Mouse (Mus musculus): ENCODE results near the gene Slc10a6.

Gene Slc10a6

DNA sequence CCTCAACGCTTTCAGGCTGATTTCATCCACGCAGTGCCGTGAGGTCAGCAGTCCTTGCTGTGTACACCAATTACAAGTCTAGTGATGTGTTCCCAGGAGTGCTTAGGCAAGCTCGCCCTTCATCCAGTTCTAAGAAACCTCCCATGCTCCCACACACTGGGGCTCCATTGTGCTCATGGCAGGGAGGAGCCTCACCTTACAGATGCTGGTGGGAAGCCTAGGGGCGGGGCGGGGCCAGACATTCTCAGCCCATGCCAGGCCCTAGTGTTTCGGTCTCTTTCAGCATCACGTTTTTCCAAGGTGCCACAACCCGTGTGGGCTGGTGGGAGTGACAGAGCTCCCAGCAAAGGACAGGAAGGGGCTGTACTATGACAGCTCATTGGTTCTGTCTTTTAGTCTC is 12.0 kb downstream of the Slc10a6 start:
- DNase-seq (ENCODE audit: low spot score) = no peak

DNA sequence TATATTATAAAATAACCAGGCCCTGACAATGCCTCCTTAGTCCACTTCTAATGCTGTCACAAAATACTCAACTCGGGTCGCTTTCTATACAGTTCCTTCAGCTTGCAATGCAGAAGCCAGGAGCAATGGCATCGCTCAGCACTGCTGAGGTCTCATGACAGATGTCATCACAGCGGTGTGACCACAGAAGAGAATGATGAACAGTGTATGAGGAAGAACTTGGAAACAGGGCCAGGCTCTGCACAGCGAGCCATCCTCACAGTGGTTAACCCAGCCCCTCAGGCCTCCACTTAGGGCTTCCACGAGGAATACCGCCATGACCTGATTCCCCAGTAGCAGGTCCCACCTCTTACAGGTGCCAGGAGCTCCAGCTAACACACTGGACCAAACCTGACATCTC is 14.8 kb downstream of the Slc10a6 start:
- no peak for DNase-seq (ENCODE audit: low spot score)

DNA sequence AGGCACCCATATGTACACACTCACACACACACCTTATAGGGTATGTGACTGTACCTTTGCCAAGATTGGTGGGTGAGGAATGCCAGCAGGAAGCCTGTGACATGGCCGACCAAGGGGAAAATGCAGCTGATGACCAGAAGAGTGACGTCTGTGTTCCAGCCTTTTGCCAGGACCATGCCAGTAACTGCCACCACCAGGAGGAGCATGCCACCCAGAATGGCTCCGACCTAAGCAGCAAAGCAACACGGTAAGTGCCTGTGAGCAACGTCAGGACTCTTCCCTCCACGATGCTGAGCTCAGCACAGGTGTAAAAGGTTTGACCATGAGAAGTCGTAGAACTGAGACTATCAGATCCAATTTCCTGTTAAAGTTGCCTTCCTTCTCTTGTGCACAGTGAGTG is 16.9 kb downstream of the Slc10a6 start:
- no peak for DNase-seq (ENCODE audit: low spot score)

DNA sequence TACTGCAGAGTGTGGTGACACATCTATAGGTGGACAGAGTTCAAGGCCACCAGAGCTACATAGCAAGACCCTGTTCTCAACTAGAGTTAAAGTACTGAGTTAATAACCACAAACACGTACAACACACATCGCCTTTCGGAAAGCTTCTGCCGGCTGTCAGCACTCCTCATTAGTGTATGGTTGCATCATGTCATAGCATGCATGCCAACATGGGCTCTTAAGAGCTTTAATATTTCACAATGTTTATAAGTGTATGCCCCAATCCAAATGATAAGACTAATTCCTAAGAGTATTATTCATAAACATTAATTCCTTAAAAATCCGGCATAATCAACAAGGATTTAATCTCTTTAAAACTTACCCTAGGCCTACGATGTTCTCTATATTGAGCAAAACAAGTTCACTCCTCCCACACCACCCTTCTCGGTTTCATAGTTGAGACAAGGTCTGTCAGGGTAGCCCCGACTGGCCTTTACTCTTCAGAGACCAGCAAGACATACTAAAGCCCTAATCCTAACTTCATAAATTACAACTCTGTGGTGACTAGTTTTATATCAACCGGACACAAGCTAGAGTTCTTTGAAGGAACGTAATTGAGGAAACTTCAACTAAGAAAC is 18.2 kb downstream of the Slc10a6 start:
- no peak for DNase-seq (ENCODE audit: low spot score)

DNA sequence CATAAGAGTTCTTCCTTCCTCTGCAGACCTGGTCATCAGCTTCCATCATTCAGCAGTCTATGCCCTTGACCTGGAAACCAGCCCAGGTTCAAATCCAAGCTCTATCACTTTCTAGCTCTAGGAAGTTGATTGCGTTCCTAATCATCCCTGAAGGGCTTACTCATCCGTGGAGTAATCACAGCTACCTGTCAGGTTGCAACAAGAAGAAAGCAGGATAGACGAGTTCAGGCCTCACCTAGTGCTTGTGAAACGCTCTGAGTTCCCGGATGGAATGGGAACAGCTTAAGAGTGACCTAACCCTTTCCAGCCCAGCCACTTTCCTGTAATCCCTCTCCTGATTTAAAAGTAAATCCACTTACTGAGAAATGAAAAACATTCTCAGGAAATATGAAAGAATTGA is 19.1 kb downstream of the Slc10a6 start:
- DNase-seq (ENCODE audit: low spot score) = no peak

DNA sequence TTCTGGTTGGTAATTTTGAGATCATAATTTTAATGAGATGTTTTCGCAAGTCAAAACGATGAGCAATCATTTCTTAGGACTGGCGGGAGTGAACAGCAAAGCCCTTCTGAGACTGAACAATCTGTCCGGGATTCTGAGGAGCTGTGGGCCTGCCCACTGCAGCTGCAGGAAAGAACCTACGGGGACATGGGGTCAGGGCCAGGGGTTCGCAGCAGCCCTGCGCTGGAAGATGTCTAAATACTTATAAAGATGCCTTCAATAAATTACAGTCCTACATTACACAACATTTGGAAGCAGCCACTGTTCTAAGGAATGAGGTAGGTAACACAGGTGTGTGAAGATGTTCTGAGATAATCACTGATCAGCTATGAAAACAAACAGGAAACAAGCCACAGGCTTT is 23.5 kb downstream of the Slc10a6 start:
- DNase-seq (ENCODE audit: low spot score) = no peak

DNA sequence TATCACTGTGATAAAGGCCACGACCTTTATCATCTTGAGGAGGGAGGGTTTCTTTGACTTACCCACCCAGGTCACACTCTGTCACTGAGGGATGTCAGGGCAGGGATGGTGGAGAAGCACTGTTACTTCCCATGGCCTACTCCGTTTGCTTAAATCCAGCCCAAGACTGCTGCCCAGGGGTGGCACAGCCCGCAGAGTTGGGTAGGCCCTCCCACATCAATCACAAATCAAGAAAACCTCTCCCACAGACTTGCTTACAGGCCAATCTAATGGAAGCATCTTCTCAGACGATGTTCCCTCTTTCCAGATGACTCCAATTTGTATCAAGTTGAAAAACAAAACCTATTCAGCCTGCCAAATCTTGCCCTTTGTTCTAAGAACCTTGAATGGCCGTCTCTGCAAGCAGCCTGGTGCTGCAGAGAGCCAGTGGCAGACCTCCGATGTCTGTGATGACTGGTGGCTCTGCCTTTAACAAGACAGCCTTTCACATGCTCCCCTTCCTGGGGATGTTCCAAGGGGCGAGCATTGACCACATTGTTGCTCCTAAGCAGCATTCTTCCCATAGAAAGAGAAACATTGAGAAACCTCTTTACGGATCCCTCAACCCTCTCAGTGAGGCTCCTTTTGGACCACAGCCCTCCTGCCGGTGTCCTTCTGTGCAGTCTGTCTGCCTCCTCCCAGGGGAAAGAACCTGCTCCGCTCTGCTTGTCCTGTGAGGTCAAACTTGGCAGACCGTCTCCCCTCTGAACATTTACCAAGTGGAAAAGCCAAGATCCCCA is 25.9 kb downstream of the Slc10a6 start:
- no peak for DNase-seq (ENCODE audit: low spot score)

DNA sequence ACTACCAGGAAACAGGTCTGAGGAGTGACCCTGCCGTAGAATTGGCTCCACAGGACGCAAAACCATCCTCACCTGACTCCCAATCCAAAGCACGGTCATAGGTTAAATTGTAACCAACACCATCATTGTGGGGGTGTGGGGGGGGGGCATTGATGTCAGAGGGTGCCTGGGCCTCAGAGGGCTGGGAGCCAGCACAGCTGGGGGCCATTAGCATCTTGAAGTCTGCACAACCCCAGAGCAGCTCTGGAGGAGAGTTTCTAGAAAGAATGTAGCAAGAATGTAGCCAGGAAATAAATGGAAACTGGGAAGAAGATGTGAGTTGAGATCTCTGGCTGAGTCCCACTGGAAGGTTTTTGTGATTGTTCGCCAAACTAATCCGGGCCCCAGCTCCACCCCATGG is 30.3 kb downstream of the Slc10a6 start:
- DNase-seq (ENCODE audit: low spot score) = no peak

DNA sequence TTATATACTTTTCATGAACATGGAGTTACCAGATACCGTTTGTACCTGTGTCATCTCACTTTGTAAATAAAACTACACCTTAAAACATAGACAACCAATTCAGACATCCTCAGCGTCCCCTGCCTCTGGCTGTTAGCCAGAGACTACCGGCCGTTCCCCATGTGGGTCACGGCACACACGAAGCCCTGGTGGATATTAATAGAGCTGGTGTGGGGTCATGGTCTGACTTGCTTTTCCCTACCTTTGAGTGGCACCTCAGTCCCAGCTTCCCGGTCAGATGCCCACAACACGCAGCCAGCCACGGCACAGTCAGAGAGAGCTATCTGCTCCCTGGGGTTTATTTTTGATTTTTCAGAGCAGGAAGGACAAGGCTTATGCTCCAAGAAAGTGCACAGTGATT is 30.9 kb downstream of the Slc10a6 start:
- DNase-seq (ENCODE audit: low spot score) = no peak

DNA sequence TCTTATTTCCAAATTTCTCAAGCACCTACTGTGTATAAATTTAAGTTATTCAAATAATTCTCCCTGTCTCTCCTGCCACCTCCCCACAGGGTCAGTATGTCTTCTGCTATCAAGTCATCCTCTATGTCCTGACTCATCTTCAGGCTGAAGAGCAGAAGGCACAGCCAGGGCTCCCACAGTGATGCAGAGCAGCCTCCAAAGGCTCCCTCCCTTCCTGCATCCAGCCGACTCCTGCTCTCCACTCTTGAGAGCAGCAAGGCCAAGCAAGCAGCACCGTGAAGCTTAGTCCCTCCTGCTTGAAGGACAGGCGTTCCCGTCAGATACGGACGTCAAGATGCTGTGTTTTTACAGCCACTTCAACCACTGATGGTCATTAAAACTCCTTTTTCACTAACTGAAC is 31.6 kb downstream of the Slc10a6 start:
- DNase-seq (ENCODE audit: low spot score) = no peak

DNA sequence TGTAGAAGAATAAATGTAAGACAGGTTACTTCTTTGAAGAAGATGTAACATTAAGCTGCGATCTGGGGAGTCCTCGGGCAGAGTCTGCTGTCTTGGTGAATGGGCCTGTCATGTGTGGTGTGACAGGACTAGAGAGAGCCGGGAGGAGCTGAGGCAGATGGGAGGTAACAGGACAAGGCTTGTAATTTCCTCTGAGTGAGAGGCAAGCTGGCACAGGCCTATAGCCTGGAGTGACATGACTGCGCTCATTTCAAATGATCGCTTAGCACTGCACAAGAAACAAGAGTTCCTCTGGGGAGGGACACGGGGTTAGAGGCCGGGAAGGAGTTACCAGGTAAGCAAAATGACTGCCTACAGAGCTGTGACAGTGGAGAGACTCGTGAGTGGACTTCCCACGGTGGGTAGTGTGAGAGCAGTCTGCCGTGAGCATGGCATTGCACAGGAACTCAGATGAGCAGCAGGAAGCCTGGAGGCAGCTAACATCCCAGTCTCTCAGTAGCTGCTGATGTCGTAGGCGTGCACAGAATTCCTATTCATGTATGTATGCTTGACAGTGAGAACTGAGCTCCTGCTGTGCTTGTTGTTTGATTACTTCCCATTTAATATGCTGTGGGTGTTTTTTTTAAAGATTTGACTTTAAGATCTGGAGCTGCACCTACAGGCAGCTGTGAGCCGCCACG is 32.6 kb downstream of the Slc10a6 start:
- DNase-seq (ENCODE audit: low spot score) = no peak

DNA sequence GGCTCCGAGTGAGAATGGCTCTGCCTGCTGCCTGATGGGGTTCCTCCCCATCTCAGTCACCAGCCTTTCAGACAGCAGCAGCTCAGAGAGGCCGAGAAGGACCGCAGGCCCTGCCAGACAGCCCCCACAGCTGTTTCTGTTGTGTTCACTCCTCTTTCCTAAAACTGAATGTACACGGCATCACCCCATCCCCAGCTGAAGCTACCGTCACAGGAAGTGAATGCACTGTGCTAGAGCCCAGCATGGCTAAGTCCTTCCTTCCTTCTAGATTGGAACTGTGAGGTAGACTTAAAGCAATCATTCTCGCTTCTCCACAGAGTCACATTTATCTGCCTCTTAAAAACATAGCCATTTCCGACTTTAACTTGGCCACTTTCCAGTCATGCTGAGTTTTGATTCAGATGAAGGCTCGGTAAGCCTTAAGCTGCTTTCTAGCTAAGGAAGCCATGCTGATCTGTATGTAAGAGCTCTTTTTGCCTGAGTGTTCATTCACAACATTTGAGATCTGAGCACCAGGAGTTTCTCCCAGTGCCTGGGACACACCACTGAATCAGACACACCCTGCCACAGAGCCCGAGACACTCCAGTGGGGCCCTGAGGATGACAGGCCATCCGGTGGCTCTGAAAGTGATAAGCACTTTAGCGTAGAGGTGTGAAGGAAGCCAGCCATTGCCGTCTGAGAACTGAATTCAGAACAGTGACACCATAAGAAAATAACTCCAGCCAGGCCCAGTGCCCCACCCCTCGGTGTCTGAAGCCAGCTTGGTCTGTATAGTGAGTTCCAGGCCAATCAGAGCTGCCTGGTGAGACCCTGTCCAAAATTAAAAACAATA is 33.6 kb downstream of the Slc10a6 start:
- DNase-seq (ENCODE audit: low spot score) = no peak

DNA sequence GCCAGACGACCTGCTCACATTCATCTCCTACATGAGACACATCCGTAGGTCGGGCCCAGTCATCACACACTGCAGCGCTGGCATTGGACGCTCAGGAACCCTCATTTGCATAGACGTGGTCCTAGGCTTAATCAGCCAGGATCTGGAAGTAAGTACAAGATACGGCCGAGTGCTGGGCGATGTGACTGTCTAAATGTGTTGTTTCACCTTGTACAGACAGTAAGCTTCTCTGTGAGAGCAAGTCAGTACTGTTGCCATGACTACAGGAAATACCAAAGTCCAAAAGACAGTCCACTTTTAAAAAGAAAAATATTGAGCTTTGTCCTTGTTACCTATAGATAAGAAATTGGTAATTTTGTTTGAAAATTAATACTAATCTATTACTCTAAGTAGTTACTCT is 35.6 kb downstream of the Slc10a6 start:
- no peak for DNase-seq (ENCODE audit: low spot score)

DNA sequence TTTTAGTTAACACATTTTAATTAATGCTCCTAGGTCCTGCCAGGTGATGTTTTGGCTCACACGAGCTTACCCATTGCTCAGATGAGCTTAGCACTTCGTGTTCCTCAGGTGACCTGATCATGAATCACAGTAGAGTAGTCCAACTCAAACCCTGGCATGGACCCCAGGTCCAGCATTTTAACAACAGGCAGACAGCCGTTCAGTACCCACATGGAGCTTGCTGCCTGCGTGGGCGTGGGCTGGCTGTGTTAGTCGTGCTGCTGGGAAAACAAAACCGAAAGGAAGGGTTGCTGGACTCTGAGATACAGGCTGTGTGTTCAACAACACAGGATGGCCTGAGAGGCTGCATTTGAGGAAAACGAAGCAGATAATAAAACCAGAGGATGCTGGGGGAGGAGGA is 36.5 kb downstream of the Slc10a6 start:
- DNase-seq (ENCODE audit: low spot score) = peak; percentile 31

DNA sequence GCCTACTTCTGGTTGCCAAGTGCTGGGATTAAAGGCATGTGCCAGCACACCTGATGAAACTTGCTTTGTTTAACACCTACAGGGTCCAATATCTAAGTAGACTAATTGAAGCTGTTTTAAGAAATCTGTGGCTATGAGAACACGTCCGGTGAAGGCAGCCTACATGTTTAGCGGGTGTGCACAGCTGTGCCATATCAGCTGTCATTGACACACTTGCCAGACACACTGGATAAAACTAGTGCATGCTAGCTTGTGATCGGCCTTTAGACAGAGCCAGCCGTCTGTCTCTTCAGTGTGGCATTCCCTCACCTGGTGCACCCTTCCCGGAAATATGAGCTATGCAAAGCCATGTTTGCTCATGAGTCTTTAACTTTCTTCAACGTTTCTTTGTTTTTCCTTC is 37.4 kb downstream of the Slc10a6 start:
- no peak for DNase-seq (ENCODE audit: low spot score)

DNA sequence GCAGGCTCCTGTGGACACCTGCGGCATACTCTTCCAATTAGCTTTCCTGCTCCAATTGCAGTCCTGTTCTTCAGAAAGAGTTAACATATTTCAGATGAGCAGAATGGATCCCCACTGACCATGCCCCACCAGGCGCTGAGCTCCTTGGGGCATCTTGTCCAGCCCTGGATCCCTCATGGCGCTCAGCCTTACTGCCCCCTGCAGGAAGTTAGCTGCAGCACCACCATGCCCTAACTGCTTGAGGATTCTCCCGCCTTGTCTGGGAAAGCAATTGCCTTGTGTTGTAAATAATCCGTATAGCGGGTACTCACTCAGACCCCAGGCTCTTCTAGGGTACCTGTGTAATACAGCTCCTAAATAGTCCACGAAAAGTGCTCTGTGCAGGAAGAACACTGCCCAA is 42.0 kb downstream of the Slc10a6 start:
- no peak for DNase-seq (ENCODE audit: low spot score)

DNA sequence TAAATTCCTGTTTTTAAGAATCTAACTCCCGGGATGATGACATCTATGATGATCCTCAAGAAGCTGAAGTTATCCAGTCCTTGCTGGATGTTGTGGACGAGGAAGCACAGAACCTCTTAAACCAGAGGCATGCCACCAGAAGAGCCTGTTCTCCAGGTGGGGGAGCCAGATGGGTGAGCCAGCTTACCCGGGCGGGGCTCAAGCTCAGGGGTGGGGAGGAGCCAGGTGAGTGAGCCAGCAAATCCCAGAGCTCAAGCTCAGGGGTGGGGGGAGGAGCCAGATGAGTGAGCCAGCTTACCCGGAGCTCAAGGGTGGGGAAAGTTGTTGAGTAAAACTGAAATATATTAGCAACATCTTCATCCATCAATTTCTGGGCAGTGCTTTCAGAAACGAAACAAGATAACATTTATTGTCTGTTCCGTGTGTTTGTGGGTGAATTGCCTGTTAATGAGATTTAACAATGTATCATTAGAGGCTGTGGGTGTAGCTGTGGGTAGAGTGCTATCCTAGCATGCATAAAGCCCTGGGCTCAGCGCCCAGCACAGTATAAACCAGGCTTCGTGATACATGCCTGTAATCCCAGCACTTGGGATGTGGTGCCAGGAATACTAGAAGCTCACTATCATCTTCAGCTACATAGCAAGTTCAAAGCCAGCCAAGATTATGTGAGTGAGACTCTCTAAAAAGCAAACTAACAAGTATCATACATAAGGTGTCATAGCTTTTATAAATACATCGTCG is 49.4 kb downstream of the Slc10a6 start:
- no peak for DNase-seq (ENCODE audit: low spot score)

DNA sequence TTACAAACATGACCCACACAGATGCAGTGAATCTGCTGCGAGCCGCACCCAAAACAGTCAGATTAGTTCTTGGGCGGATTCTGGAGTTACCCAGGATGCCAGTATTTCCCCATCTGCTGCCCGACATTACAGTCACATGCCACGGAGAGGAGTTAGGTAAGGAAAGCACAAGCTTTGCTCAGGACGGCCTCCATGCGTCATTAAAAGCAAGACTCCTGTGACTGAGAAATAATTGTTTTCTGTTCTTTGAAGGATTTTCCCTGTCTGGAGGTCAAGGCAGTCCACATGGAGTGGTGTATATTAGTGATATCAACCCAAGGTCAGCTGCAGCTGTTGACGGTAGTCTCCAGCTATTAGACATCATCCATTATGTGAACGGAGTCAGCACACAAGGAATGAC is 59.8 kb downstream of the Slc10a6 start:
- no peak for DNase-seq (ENCODE audit: low spot score)

DNA sequence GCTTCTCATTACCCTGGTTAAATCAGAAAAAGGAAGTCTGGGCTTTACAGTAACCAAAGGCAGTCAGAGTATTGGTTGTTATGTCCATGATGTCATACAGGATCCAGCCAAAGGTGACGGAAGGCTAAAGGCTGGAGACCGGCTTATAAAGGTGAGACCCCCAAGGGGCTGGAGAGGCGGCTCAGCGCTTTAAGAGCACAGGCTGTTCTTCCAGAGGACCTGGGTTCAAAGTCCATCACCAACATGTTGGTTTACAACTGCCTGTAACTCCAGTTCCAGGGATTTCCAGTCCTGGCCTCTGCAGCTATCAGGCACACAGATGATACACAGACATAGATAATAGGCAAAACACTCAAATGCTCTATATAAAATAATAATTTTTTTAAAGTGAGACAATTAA is 61.2 kb downstream of the Slc10a6 start:
- no peak for DNase-seq (ENCODE audit: low spot score)

DNA sequence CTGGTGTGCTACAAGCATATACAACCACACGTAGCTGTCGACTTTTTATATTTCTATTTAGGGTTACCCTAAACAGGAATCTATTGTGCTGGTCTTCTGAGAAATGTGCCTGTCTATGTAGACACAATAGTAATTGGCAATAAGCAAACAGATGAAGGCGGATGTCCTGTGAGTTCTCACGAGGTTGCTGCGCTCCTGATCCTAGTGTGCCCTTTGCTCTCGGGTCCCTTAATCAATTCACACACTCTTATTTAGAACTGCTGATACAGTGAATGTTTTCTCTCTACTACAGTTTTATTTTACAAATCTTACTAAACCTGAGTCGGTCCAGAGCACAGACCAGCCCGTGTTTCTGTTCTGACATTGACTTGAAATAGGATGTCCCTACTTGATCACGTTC is 68.7 kb downstream of the Slc10a6 start:
- no peak for DNase-seq (ENCODE audit: low spot score)

All from adipocyte (in vitro differentiated cells).